Mouse (Mus musculus): ENCODE results near the gene March1. TPM values are rescaled to one million over a fixed set of nuclear protein-coding genes. Genes with fewer than 3 reads are reported as not detected.

The March1 gene
- 1 to 10 TPM in 1 of 2 experiments, under 1 TPM in 1; 0.89 to 1.3 TPM for total RNA-seq (2021)

GRCm38 (mm10) chr8:65617871-65618751 is at the start of gene March1:
Gene March1 (plus strand): TSS chr8:65617900.
- intact Hi-C loops (cut with DNase I), result no loop called here
- peak in 1 of 2 experiments; percentile 1 for DNase-seq

- intact Hi-C loops (cut with DNase I), result no loop called here
- DNase-seq, result no peak
These were observed 30.8 kb upstream of the March1 start for GRCm38 (mm10) chr8:65586909-65587308.

GRCm38 (mm10) chr8:65603241-65603640 is 14.5 kb upstream of the March1 start:
- no peak for DNase-seq
- intact Hi-C loops (cut with DNase I), result no loop called here

- DNase-seq, result no peak
- intact Hi-C loops (cut with DNase I), result no loop called here
These were observed 8.2 kb upstream of the March1 start for GRCm38 (mm10) chr8:65609509-65609908.

GRCm38 (mm10) chr8:65618966-65619365 is 1.3 kb downstream of the March1 start:
- DNase-seq, result no peak
- intact Hi-C loops (cut with DNase I), result no loop called here

- no peak for DNase-seq
- intact Hi-C loops (cut with DNase I), result no loop called here
These were observed 27.2 kb downstream of the March1 start for GRCm38 (mm10) chr8:65644931-65645330.

GRCm38 (mm10) chr8:65645502-65645901 is 27.8 kb downstream of the March1 start:
- DNase-seq, result no peak
- intact Hi-C loops (cut with DNase I), result no loop called here

- no peak for DNase-seq
- intact Hi-C loops (cut with DNase I), result no loop called here
These were observed 28.2 kb downstream of the March1 start for GRCm38 (mm10) chr8:65645945-65646344.

- no peak for DNase-seq
- intact Hi-C loops (cut with DNase I), result no loop called here
These were observed 38.2 kb downstream of the March1 start for GRCm38 (mm10) chr8:65655924-65656323.

- no peak for DNase-seq
- intact Hi-C loops (cut with DNase I), result no loop called here
These were observed 44.2 kb downstream of the March1 start for GRCm38 (mm10) chr8:65661885-65662284.

GRCm38 (mm10) chr8:65665786-65666185 is 48.1 kb downstream of the March1 start:
- intact Hi-C loops (cut with DNase I), result no loop called here
- no peak for DNase-seq

GRCm38 (mm10) chr8:65743066-65743465 is 125.4 kb downstream of the March1 start:
- intact Hi-C loops (cut with DNase I), result no loop called here

GRCm38 (mm10) chr8:65775815-65776214 is 158.1 kb downstream of the March1 start:
- intact Hi-C loops (cut with DNase I), result no loop called here
- DNase-seq, result no peak

More at GRCm38 (mm10) chr8:65743066-65743465, 125.4 kb downstream of the March1 start:
- no peak for DNase-seq

GRCm38 (mm10) chr8:65781156-65781555 is 163.5 kb downstream of the March1 start:
- DNase-seq, result no peak
- intact Hi-C loops (cut with DNase I), result no loop called here

GRCm38 (mm10) chr8:65812971-65813370 is 195.3 kb downstream of the March1 start:
- intact Hi-C loops (cut with DNase I), result no loop called here
- no peak for DNase-seq

GRCm38 (mm10) chr8:65922294-65923019 is 304.8 kb downstream of the March1 start:
- DNase-seq, result no peak
- intact Hi-C loops (cut with DNase I), result no loop called here

- DNase-seq, result no peak
- intact Hi-C loops (cut with DNase I), result no loop called here
These were observed 339.2 kb downstream of the March1 start for GRCm38 (mm10) chr8:65956948-65957347.

- no peak for DNase-seq
- intact Hi-C loops (cut with DNase I), result no loop called here
These were observed 339.8 kb downstream of the March1 start for GRCm38 (mm10) chr8:65957492-65957891.

- intact Hi-C loops (cut with DNase I), result no loop called here
These were observed 349.0 kb downstream of the March1 start for GRCm38 (mm10) chr8:65966502-65967222.

GRCm38 (mm10) chr8:65967223-65967778 is 349.6 kb downstream of the March1 start:
- no peak for DNase-seq
- intact Hi-C loops (cut with DNase I), result no loop called here

More at GRCm38 (mm10) chr8:65966502-65967222, 349.0 kb downstream of the March1 start:
- DNase-seq, result no peak

- DNase-seq, result no peak
- intact Hi-C loops (cut with DNase I), result no loop called here
These were observed 359.2 kb downstream of the March1 start for GRCm38 (mm10) chr8:65976905-65977304.
